Mouse (Mus musculus): ENCODE measurements at regions not wholly inside any gene's neighbourhood (a gene's known extent, or its start where the extent isn't known, plus 50 kb on each side); places are given as distances from the start of the nearest gene placed in this dataset.

GRCm38 (mm10) chr8:126783703-126784440 lies 161.8 kb downstream of the Tomm20 start:
- Histone ChIP-seq H3K79me2 (ENCODE audit: control insufficient read depth, insufficient read depth, low read length, poor library complexity) (no peaks in the 10 kb centered on the region), H3K27ac (ENCODE audit: control insufficient read depth, low read depth, low read length) (no peak overlapping the region), H3K27me3 (ENCODE audit: control insufficient read depth in 1 of 2, insufficient read depth in 2 of 2, low read length in 2 of 2) (peaks cover 0 to 3% of the 10 kb centered on the region in 2 experiments; a peak in 2 of 4 replicates), H3K36me3 (ENCODE audit: control insufficient read depth in 1 of 2, insufficient read depth in 2 of 2, low read length in 2 of 2) (peaks cover 0 to 1% of the 10 kb centered on the region in 2 experiments; a peak in 1 of 4 replicates), H3K9ac (ENCODE audit: control insufficient read depth, low read depth, low read length, poor library complexity, severe bottlenecking) (no peak overlapping the region), H3K9me3 (replicated peaks; ENCODE audit: insufficient read depth, low read length) (no peaks in the 10 kb centered on the region), H3K4me1 (ENCODE audit: control insufficient read depth in 1 of 2, insufficient read depth in 2 of 2, low read length in 2 of 2) (peaks cover 0 to 5% of the 10 kb centered on the region in 2 experiments; a peak in 1 of 4 replicates), H3K4me3 (ENCODE audit: control insufficient read depth in 1 of 2, insufficient read depth in 1 of 2, low read depth in 2 of 2, low read length in 2 of 2) (no peak overlapping the region)
- no peak for DNase-seq (ENCODE audit: low read depth, low spot score)
- TF ChIP-seq UBTF (IDR thresholded peaks at IDR 0.05; ENCODE audit: borderline replicate concordance, insufficient read depth, low read depth, low read length) (no peak), MAFK (IDR thresholded peaks at IDR 0.05; ENCODE audit: borderline replicate concordance, low read depth, low read length) (no peak), E2F4 (IDR thresholded peaks at IDR 0.05; ENCODE audit: borderline replicate concordance, low read depth, low read length) (no peak), TBP (IDR thresholded peaks at IDR 0.05; ENCODE audit: low read depth, low read length) (no peak), EP300 (IDR thresholded peaks at IDR 0.05; ENCODE audit: low read depth in 1 of 2, low read length in 2 of 2) (no peak), ZC3H11A (IDR thresholded peaks at IDR 0.05; ENCODE audit: low read depth, low read length) (no peak), HCFC1 (IDR thresholded peaks at IDR 0.05; ENCODE audit: low read depth, low read length) (no peak), NRF1 (IDR thresholded peaks at IDR 0.05; ENCODE audit: insufficient read depth, low read depth, low read length, poor library complexity, severe bottlenecking) (no peak), CHD2 (IDR thresholded peaks at IDR 0.05; ENCODE audit: low read length) (no peak), CHD1 (IDR thresholded peaks at IDR 0.05; ENCODE audit: low read depth, low read length) (no peak), JUND (IDR thresholded peaks at IDR 0.05; ENCODE audit: low read depth, low read length) (no peak), MAX (IDR thresholded peaks at IDR 0.05; ENCODE audit: low read length) (no peak), POLR2A (IDR thresholded peaks at IDR 0.05; ENCODE audit: control insufficient read depth in 1 of 2, insufficient read depth in 1 of 2, low read depth in 1 of 2, low read length in 2 of 2, poor library complexity in 1 of 2) (no peak), ZKSCAN1 (IDR thresholded peaks at IDR 0.05; ENCODE audit: low read depth, low read length) (no peak), RAD21 (IDR thresholded peaks at IDR 0.05; ENCODE audit: low read depth, low read length) (no peak)

- Histone ChIP-seq H3K27ac (ENCODE audit: control insufficient read depth, low read depth, low read length) (no peak overlapping the region), H3K4me3 (ENCODE audit: control insufficient read depth in 1 of 2, insufficient read depth in 1 of 2, low read depth in 2 of 2, low read length in 2 of 2) (no peak overlapping the region), H3K79me2 (ENCODE audit: control insufficient read depth, insufficient read depth, low read length, poor library complexity) (no peaks in the 10 kb centered on the region), H3K4me1 (ENCODE audit: control insufficient read depth in 1 of 2, insufficient read depth in 2 of 2, low read length in 2 of 2) (peaks cover 0 to 6% of the 10 kb centered on the region in 2 experiments; a peak in 2 of 4 replicates), H3K9me3 (replicated peaks; ENCODE audit: insufficient read depth, low read length) (no peaks in the 10 kb centered on the region), H3K36me3 (ENCODE audit: control insufficient read depth in 1 of 2, insufficient read depth in 2 of 2, low read length in 2 of 2) (no peaks in the 10 kb centered on the region; a peak in 1 of 4 replicates), H3K9ac (ENCODE audit: control insufficient read depth, low read depth, low read length, poor library complexity, severe bottlenecking) (no peak overlapping the region), H3K27me3 (ENCODE audit: control insufficient read depth in 1 of 2, insufficient read depth in 2 of 2, low read length in 2 of 2) (peaks cover 0 to 1% of the 10 kb centered on the region in 2 experiments; a peak in 1 of 4 replicates)
- no peak for TF ChIP-seq RCOR1 (IDR thresholded peaks at IDR 0.05; ENCODE audit: low read depth, low read length)
- no peak for TF ChIP-seq TCF12 (IDR thresholded peaks at IDR 0.05; ENCODE audit: low read depth, low read length)
- TF ChIP-seq KAT2A (conservative IDR thresholded peaks at IDR 0.05; ENCODE audit: low read depth, low read length): no peak
- TF ChIP-seq USF1 (IDR thresholded peaks at IDR 0.05; ENCODE audit: low read depth, low read length): 0 out of 2 replicates have a peak, but pooled peaks have one; percentile 5
- no peak for TF ChIP-seq GABPA (IDR thresholded peaks at IDR 0.05; ENCODE audit: low read depth, low read length)
- peak; percentile 96 for TF ChIP-seq TBP (IDR thresholded peaks at IDR 0.05; ENCODE audit: low read depth, low read length)
- DNase-seq (ENCODE audit: low read depth, low spot score): peak; percentile 11
Observed at GRCm38 (mm10) chr8:126778673-126779072, 167.0 kb downstream of the Tomm20 start.
